Mouse (Mus musculus) hindbrain, embryonic 14.5 days (tissue): Measurements from ENCODE around the gene Htatsf1. TPM values are rescaled to one million over a fixed set of nuclear protein-coding genes. Genes with fewer than 3 reads are reported as not detected.

Source experiments
- ATAC-seq: fragments of 200-750 bp; cut with Nextera tagmentation; 2 replicates; pipeline ENCODE4 v1.8.0; 2017; ENCODE audit warnings: moderate number of reproducible peaks, mild to moderate bottlenecking, moderate TSS enrichment, moderate library complexity; ENCODE audit not compliant: low FRiP score
- DNase-seq: peaks from one replicate; pipeline ENCODE4 v3.0.0-alpha.2; 2015; ENCODE audit warnings: low spot score
- H3K27ac ChIP-seq: fragments of 300-500 bp; sonication (generic); 2 replicates; pipeline ENCODE4 v1.5.1; 2014; ENCODE audit warnings: mild to moderate bottlenecking, moderate library complexity
- H3K27me3 ChIP-seq: fragments of 300-500 bp; sonication (generic); 2 replicates; pipeline ENCODE4 v1.6.1; 2014; ENCODE audit warnings: mild to moderate bottlenecking, low read length, mixed read lengths; ENCODE audit not compliant: control insufficient read depth, insufficient read depth
- H3K36me3 ChIP-seq: fragments of 300-500 bp; sonication (generic); replicated peaks from 2 replicates; pipeline ENCODE4 v1.6.1; 2014; ENCODE audit not compliant: control insufficient read depth, insufficient read depth
- H3K4me1 ChIP-seq: fragments of 300-500 bp; sonication (generic); replicated peaks from 2 replicates; pipeline ENCODE4 v1.6.1; 2014; ENCODE audit warnings: antibody characterized with exemption, low read length, mixed read lengths; ENCODE audit not compliant: control insufficient read depth, insufficient read depth
- H3K4me2 ChIP-seq: fragments of 300-500 bp; sonication (generic); replicated peaks from 2 replicates; pipeline ENCODE4 v1.6.1; 2014; ENCODE audit warnings: mild to moderate bottlenecking, moderate library complexity
- H3K4me3 ChIP-seq: fragments of 300-500 bp; sonication (generic); replicated peaks from 2 replicates; pipeline ENCODE4 v1.5.1; 2014; ENCODE audit warnings: mild to moderate bottlenecking, low read length
- H3K9ac ChIP-seq: fragments of 300-500 bp; sonication (generic); 2 replicates; pipeline ENCODE4 v1.6.1; 2014
- H3K9me3 ChIP-seq: fragments of 300-500 bp; sonication (generic); 2 replicates; pipeline ENCODE4 v1.6.1; 2016; ENCODE audit warnings: low read length; ENCODE audit not compliant: control insufficient read depth
- WGBS: fragments of 180-500 bp; shearing (Covaris S2); extraction: QIAGEN DNeasy Blood & Tissue Kit; methylation state at CpG from one replicate; pipeline ENCODE4 v1.1.7; 2014; 5-methylcytosine and 5-hydroxymethylcytosine counted together
- polyA plus RNA-seq: library from polyadenylated mRNA; unstranded; fragments of >200 nt; fragmentation: Nextera tagmentation; extraction: Ambion mirVana; gene quantifications from 2 replicates; pipeline ENCODE4 v1.2.1, GENCODE M21; 2014

Gene Htatsf1
- polyA plus RNA-seq, 1 experiment from 2014 or later, result 77.9 TPM

GRCm38 (mm10) chrX:57106956-57107355 lies 53.6 kb downstream of the Htatsf1 start:
- Histone ChIP-seq H3K4me2 (no peak overlapping the region), H3K4me3 (no peak overlapping the region), H3K4me1 (no peaks in the 10 kb centered on the region), H3K9me3 (no peaks in the 10 kb centered on the region), H3K27me3 (no peaks in the 10 kb centered on the region), H3K27ac (no peak overlapping the region), H3K36me3 (no peaks in the 10 kb centered on the region), H3K9ac (no peak overlapping the region)
- DNase-seq, result no peak
- no peak for ATAC-seq
- 96% methylated on average over 3 of the region's 3 CpGs for WGBS

Other genes with a start within 250 kb of the Htatsf1 start
- gene Map7d3, start 231.3 kb upstream of the Htatsf1 start, polyA plus RNA-seq, result 0.60 and 0.72 TPM in 2 replicates
- not detected in 2 replicates for gene Adgrg4, start 183.4 kb upstream of the Htatsf1 start, polyA plus RNA-seq
- 0.27 and 0.50 TPM in 2 replicates for gene Brs3, start 10.5 kb upstream of the Htatsf1 start, polyA plus RNA-seq
- gene Vgll1, start 34.5 kb downstream of the Htatsf1 start, polyA plus RNA-seq, result not detected in 2 replicates
- gene Cd40lg, start 158.6 kb downstream of the Htatsf1 start, polyA plus RNA-seq, result not detected in 2 replicates